Mouse (Mus musculus): Measurements from ENCODE around the gene Enox1.

Gene Enox1

DNA sequence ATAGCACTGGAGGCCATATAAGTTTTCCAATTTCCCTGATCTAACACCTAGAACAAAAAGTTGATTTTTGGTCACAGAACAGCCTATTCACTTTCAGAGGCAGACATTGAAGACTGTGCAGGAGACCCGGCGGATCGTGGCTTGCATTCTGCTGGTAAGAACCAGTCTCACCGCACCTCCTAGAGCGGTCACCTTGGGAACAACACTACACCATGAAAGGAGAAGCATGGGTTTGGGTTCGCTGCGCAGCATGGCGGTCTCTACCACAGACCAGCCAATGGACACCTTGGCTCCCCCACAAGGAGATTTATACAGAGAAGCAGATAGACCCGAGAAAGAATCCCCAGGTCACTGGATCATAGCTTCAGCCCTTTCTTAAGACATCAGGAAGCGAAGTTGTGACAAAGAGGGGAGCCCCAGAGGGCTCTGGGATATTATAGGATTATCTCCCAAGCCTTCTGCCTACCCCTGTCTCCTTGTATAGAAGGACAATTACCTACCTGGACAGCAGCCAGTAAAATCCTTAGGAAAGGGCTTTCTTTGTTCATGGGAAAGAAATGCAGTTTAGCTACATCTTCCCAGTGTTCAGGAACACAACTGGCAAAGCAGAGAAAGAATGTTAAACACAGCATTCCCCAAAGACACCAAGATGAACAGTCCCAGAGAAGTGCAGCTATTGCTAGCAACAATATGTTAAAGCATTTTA, 476.1 kb downstream of the Enox1 start:
- H3K27me3 ChIP-seq (ENCODE audit: insufficient read depth, low read length): no peaks in the 10 kb centered on the region
- H3K36me3 ChIP-seq (ENCODE audit: insufficient read depth, low read length): peaks cover 94% of the 10 kb centered on the region
- no peak overlapping the region for H3K4me3 ChIP-seq (replicated peaks; ENCODE audit: low read length)
- TF ChIP-seq NANOG (IDR thresholded peaks at IDR 0.05; ENCODE audit: borderline replicate concordance, low read length) (no peak), CTCF (conservative IDR thresholded peaks at IDR 0.05; ENCODE audit: low read length) (no peak), POU5F1 (IDR thresholded peaks at IDR 0.05; ENCODE audit: borderline replicate concordance, low read length) (no peak)
- no peaks in the 10 kb centered on the region for H3K9me3 ChIP-seq (ENCODE audit: low read length)
- H3K4me1 ChIP-seq (replicated peaks; ENCODE audit: low read depth, low read length): peaks cover 82% of the 10 kb centered on the region

DNA sequence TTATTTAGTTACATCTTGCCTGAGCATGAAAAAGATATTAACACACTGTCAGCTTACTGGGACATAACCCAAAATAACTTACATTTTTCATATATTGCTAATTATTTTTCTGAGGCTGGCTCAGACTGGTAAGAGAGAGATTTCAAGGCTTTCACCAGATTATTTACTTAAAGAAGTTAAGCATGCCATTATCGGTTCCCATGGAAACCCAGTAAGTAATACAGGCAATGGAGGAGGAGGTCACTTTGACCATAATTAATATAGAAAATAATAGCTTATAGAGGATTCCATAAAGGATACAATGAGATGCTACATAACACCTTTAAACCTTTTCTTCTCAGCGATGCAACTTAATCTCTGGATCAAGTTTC, 476.6 kb downstream of the Enox1 start:
- TF ChIP-seq NANOG (IDR thresholded peaks at IDR 0.05; ENCODE audit: borderline replicate concordance, low read length) (no peak), POU5F1 (IDR thresholded peaks at IDR 0.05; ENCODE audit: borderline replicate concordance, low read length) (no peak)
- H3K9me3 ChIP-seq (ENCODE audit: low read length): no peaks in the 10 kb centered on the region
- H3K36me3 ChIP-seq (ENCODE audit: insufficient read depth, low read length): peaks cover 96% of the 10 kb centered on the region
- peaks cover 78% of the 10 kb centered on the region for H3K4me1 ChIP-seq (replicated peaks; ENCODE audit: low read depth, low read length)
- H3K27me3 ChIP-seq (ENCODE audit: insufficient read depth, low read length): no peaks in the 10 kb centered on the region
- no peak overlapping the region for H3K4me3 ChIP-seq (replicated peaks; ENCODE audit: low read length)

DNA sequence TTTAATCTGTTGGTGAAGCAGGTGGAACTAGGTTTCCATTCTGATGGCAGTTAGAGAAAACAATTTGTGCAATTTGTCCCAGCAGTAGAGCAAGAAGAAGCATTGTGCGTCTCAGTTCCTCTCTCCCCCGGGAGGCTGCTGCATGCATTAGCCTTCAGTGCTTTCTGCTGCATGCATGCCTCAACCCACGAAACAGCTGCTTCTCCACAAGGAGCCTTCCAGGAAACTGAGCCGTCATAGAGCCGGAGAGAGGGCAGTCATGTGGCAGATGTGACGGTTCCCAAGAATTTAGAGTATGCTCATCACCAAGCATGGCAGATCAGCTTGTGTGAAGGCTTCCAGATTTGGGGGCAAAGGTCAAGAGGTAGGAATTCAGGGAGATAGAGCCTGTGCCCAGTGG, 480.4 kb downstream of the Enox1 start:
- no peak overlapping the region for H3K4me3 ChIP-seq (replicated peaks; ENCODE audit: low read length)
- H3K27me3 ChIP-seq (ENCODE audit: insufficient read depth, low read length): no peaks in the 10 kb centered on the region
- peaks cover 98% of the 10 kb centered on the region for H3K36me3 ChIP-seq (ENCODE audit: insufficient read depth, low read length)
- peaks cover 71% of the 10 kb centered on the region for H3K4me1 ChIP-seq (replicated peaks; ENCODE audit: low read depth, low read length)
- no peaks in the 10 kb centered on the region for H3K9me3 ChIP-seq (ENCODE audit: low read length)
- no peak for TF ChIP-seq NANOG (IDR thresholded peaks at IDR 0.05; ENCODE audit: borderline replicate concordance, low read length)
- no peak for TF ChIP-seq CTCF (conservative IDR thresholded peaks at IDR 0.05; ENCODE audit: low read length)
- no peak for TF ChIP-seq POU5F1 (IDR thresholded peaks at IDR 0.05; ENCODE audit: borderline replicate concordance, low read length)

DNA sequence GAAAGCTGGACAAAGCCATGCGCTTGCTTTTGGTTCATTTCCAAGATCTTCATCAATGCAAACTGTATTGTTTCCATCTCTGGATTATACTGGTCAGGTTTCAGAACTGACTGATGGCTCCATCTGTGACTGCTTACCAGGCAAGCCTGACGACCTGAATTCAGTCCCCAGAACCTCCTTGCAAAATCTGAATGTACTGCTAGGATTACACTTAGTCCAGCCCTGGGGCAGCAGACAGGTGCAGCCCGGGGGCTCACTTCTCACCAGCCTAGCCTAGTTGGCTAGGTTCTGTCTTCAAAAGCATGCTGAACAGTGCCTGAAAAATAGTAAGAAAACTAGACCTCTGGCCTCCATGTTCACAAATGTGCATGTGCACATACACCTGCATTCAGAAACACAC, 481.6 kb downstream of the Enox1 start:
- peaks cover 98% of the 10 kb centered on the region for H3K36me3 ChIP-seq (ENCODE audit: insufficient read depth, low read length)
- H3K4me3 ChIP-seq (replicated peaks; ENCODE audit: low read length): no peak overlapping the region
- H3K9me3 ChIP-seq (ENCODE audit: low read length): no peaks in the 10 kb centered on the region
- H3K27me3 ChIP-seq (ENCODE audit: insufficient read depth, low read length): no peaks in the 10 kb centered on the region
- TF ChIP-seq NANOG (IDR thresholded peaks at IDR 0.05; ENCODE audit: borderline replicate concordance, low read length) (no peak), CTCF (conservative IDR thresholded peaks at IDR 0.05; ENCODE audit: low read length) (no peak), POU5F1 (IDR thresholded peaks at IDR 0.05; ENCODE audit: borderline replicate concordance, low read length) (no peak)
- peaks cover 66% of the 10 kb centered on the region for H3K4me1 ChIP-seq (replicated peaks; ENCODE audit: low read depth, low read length)

DNA sequence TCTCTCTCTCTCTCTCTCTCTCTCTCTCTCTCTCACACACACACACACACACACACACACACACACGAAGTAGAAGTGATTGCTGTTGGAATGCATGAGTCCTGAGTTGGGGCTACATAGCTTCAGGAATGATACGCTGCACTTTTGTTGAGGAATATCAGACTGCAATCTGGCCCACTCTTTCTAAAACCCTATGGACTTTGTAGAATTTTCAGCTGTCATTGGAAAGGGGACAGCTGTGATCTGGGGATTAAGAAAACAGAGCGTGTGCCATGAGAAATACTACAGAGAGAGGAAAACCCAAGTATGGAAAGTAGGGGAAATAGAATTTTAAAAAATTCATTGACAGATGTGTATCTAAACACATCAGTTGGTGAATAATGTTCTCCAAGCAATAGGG, 482.1 kb downstream of the Enox1 start:
- Histone ChIP-seq H3K4me3 (replicated peaks; ENCODE audit: low read length) (no peak overlapping the region), H3K27me3 (ENCODE audit: insufficient read depth, low read length) (no peaks in the 10 kb centered on the region), H3K4me1 (replicated peaks; ENCODE audit: low read depth, low read length) (peaks cover 62% of the 10 kb centered on the region), H3K36me3 (ENCODE audit: insufficient read depth, low read length) (peaks cover 98% of the 10 kb centered on the region), H3K9me3 (ENCODE audit: low read length) (no peaks in the 10 kb centered on the region)
- TF ChIP-seq NANOG (IDR thresholded peaks at IDR 0.05; ENCODE audit: borderline replicate concordance, low read length) (no peak), CTCF (conservative IDR thresholded peaks at IDR 0.05; ENCODE audit: low read length) (no peak), POU5F1 (IDR thresholded peaks at IDR 0.05; ENCODE audit: borderline replicate concordance, low read length) (no peak)

DNA sequence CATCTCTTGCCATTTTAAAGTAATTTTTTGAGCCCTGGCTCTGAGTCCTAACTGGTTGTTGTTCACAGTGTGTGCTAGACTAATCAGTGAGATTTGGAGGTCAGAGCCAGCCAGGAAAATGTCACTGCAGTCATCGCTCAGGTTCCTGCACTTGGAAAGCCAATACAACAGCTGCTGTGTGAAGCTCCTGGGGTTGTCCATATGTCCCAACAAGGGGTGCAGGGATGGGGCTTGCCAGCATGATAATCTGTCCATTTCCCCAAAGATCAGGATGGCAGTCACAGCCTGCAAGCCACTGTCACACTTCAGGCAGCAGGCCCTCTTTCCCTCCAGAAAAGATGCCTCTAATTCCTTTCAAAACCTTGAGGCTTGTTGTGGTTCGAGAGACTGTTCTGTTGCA, 483.0 kb downstream of the Enox1 start:
- Histone ChIP-seq H3K4me1 (replicated peaks; ENCODE audit: low read depth, low read length) (peaks cover 54% of the 10 kb centered on the region), H3K27me3 (ENCODE audit: insufficient read depth, low read length) (no peaks in the 10 kb centered on the region), H3K9me3 (ENCODE audit: low read length) (no peaks in the 10 kb centered on the region), H3K4me3 (replicated peaks; ENCODE audit: low read length) (no peak overlapping the region), H3K36me3 (ENCODE audit: insufficient read depth, low read length) (peaks cover 98% of the 10 kb centered on the region)
- TF ChIP-seq CTCF (conservative IDR thresholded peaks at IDR 0.05; ENCODE audit: low read length) (no peak), POU5F1 (IDR thresholded peaks at IDR 0.05; ENCODE audit: borderline replicate concordance, low read length) (no peak), NANOG (IDR thresholded peaks at IDR 0.05; ENCODE audit: borderline replicate concordance, low read length) (no peak)

DNA sequence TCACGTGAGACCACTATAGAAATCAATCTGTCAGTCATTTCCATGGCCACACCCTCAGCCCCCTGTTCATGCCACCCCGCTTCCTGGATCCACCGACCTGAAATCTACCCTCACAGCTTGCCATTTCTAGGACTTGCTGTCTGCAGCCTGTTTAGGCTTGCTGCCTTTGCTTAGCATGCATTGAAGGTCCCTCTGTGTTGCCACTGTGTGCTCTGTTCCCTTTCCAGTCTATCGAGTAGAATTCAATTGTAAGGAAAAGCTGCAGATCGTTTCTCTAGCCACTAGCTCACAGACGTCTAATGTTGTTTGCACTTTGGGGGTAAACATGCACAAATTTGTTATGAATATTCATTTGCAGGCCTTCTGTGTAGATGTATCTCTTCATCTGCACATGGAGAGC, 485.8 kb downstream of the Enox1 start:
- H3K27me3 ChIP-seq (ENCODE audit: insufficient read depth, low read length): no peaks in the 10 kb centered on the region
- H3K9me3 ChIP-seq (ENCODE audit: low read length): no peaks in the 10 kb centered on the region
- TF ChIP-seq NANOG (IDR thresholded peaks at IDR 0.05; ENCODE audit: borderline replicate concordance, low read length) (no peak), CTCF (conservative IDR thresholded peaks at IDR 0.05; ENCODE audit: low read length) (no peak), POU5F1 (IDR thresholded peaks at IDR 0.05; ENCODE audit: borderline replicate concordance, low read length) (no peak)
- peaks cover 49% of the 10 kb centered on the region for H3K4me1 ChIP-seq (replicated peaks; ENCODE audit: low read depth, low read length)
- peaks cover 98% of the 10 kb centered on the region for H3K36me3 ChIP-seq (ENCODE audit: insufficient read depth, low read length)
- no peak overlapping the region for H3K4me3 ChIP-seq (replicated peaks; ENCODE audit: low read length)

DNA sequence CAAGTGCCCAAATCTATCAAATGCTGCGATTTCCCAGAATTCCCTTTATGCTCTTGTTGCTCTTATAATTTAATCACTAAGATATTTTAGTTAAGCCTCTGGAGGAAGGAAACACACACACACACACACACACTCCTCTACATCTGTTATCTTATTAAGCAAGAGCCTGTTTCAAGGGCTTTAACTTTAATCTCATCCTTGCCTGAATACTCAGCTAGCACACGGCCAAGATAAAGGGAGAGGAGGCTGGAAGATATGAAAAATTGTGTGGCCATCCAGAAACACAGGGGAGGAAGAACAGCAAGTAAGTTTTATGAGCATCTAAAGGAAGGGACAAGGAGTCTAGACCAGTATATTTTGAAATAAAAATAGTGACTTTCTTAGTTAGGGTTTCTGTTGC, 489.6 kb downstream of the Enox1 start:
- peaks cover 60% of the 10 kb centered on the region for H3K4me1 ChIP-seq (replicated peaks; ENCODE audit: low read depth, low read length)
- no peaks in the 10 kb centered on the region for H3K9me3 ChIP-seq (ENCODE audit: low read length)
- H3K27me3 ChIP-seq (ENCODE audit: insufficient read depth, low read length): no peaks in the 10 kb centered on the region
- TF ChIP-seq POU5F1 (IDR thresholded peaks at IDR 0.05; ENCODE audit: borderline replicate concordance, low read length) (no peak), NANOG (IDR thresholded peaks at IDR 0.05; ENCODE audit: borderline replicate concordance, low read length) (no peak), CTCF (conservative IDR thresholded peaks at IDR 0.05; ENCODE audit: low read length) (no peak)
- no peak overlapping the region for H3K4me3 ChIP-seq (replicated peaks; ENCODE audit: low read length)
- peaks cover 96% of the 10 kb centered on the region for H3K36me3 ChIP-seq (ENCODE audit: insufficient read depth, low read length)

DNA sequence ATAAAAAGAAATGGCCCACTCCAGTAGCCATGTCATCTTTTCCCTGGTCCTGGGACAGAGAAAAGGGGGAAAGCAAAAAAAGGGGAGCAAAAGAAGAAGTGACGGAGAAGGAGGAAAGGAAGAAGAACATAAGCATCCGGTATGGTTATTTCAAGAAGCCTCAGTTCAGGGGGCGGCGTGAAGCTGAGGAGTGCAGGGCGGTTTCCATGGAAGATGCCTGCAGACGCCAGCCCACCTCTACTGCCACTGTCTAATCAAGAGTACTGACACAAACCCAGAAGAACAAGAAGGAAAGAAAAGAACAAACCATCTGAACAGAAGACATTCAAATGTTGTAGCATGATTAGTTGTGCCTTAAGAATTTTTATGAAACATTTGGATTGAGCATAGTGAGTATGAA, 490.5 kb downstream of the Enox1 start:
- Histone ChIP-seq H3K27me3 (ENCODE audit: insufficient read depth, low read length) (no peaks in the 10 kb centered on the region), H3K9me3 (ENCODE audit: low read length) (no peaks in the 10 kb centered on the region), H3K4me1 (replicated peaks; ENCODE audit: low read depth, low read length) (peaks cover 54% of the 10 kb centered on the region), H3K36me3 (ENCODE audit: insufficient read depth, low read length) (peaks cover 96% of the 10 kb centered on the region), H3K4me3 (replicated peaks; ENCODE audit: low read length) (no peak overlapping the region)
- TF ChIP-seq POU5F1 (IDR thresholded peaks at IDR 0.05; ENCODE audit: borderline replicate concordance, low read length) (no peak), CTCF (conservative IDR thresholded peaks at IDR 0.05; ENCODE audit: low read length) (no peak), NANOG (IDR thresholded peaks at IDR 0.05; ENCODE audit: borderline replicate concordance, low read length) (no peak)
